Mouse (Mus musculus) MEL (cell line): ENCODE data around the gene Egfr. TPM values are rescaled to one million over a fixed set of nuclear protein-coding genes. Genes with fewer than 3 reads are reported as not detected.

Experiments used
- DNase-seq: peaks from one replicate; pipeline ENCODE4 v3.0.0; 2011; ENCODE audit warnings: low read depth, low spot score
- H3K27ac ChIP-seq: 2 replicates; pipeline ENCODE4 v1.5.1; 2012; ENCODE audit warnings: low read depth, mild to moderate bottlenecking, control low read depth, low read length, moderate library complexity; ENCODE audit not compliant: control insufficient read depth
- H3K27me3 ChIP-seq, 2 experiments: fragments of 150-350 bp in 1 of 2; sonication (generic) in 1 of 2; 2 replicates each; pipeline ENCODE4 v1.6.1; 2012; ENCODE audit warnings: low read length in 2 of 2, mild to moderate bottlenecking in 2 of 2, improper control_type of control experiment in 1 of 2, moderate library complexity in 1 of 2; ENCODE audit not compliant: insufficient read depth in 2 of 2, control insufficient read depth in 1 of 2
- H3K36me3 ChIP-seq, 2 experiments: 2 replicates each; pipeline ENCODE4 v1.6.1; 2012 to 2014; ENCODE audit warnings: low read length in 2 of 2, improper control_type of control experiment in 1 of 2, inconsistent platforms in 1 of 2, mild to moderate bottlenecking in 1 of 2; ENCODE audit not compliant: insufficient read depth in 2 of 2, control insufficient read depth in 1 of 2
- H3K4me1 ChIP-seq, 2 experiments: fragments of 150-350 bp in 1 of 2; sonication (generic) in 1 of 2; 2 replicates each; pipeline ENCODE4 v1.6.1; 2012; ENCODE audit warnings: low read length in 2 of 2, improper control_type of control experiment in 1 of 2, mild to moderate bottlenecking in 1 of 2; ENCODE audit not compliant: insufficient read depth in 2 of 2, control insufficient read depth in 1 of 2
- H3K4me3 ChIP-seq, 2 experiments: fragments of 150-350 bp in 1 of 2; sonication (generic) in 1 of 2; 2 replicates each; pipeline ENCODE4 v1.5.1; 2012; ENCODE audit warnings: low read depth in 2 of 2, low read length in 2 of 2, mild to moderate bottlenecking in 2 of 2, moderate library complexity in 2 of 2, control low read depth in 1 of 2, improper control_type of control experiment in 1 of 2; ENCODE audit not compliant: control insufficient read depth in 1 of 2, insufficient read depth in 1 of 2
- H3K79me2 ChIP-seq: 2 replicates; pipeline ENCODE4 v1.6.1; 2012; ENCODE audit warnings: mild to moderate bottlenecking, low read length, moderate library complexity; ENCODE audit not compliant: control insufficient read depth, poor library complexity, insufficient read depth
- H3K9ac ChIP-seq: 2 replicates; pipeline ENCODE4 v1.6.1; 2012; ENCODE audit warnings: low read depth, mild to moderate bottlenecking, control low read depth, low read length, moderate library complexity; ENCODE audit not compliant: control insufficient read depth, poor library complexity, severe bottlenecking
- H3K9me3 ChIP-seq: fragments of 150-350 bp; sonication (generic); replicated peaks from 2 replicates; pipeline ENCODE4 v1.6.1; 2012; ENCODE audit warnings: mild to moderate bottlenecking, low read length, improper control_type of control experiment, moderate library complexity; ENCODE audit not compliant: insufficient read depth
- BHLHE40 ChIP-seq: IDR thresholded peaks from 2 replicates; pipeline ENCODE4 v1.6.1; 2012; ENCODE audit warnings: low read depth, mild to moderate bottlenecking, inconsistent platforms, low read length, improper control_type of control experiment, borderline replicate concordance
- E2F4 ChIP-seq: IDR thresholded peaks from 2 replicates; pipeline ENCODE4 v1.6.1; 2011; ENCODE audit warnings: low read depth, low read length, improper control_type of control experiment, borderline replicate concordance
- ELF1 ChIP-seq: IDR thresholded peaks from 2 replicates; pipeline ENCODE4 v1.6.1; 2014; ENCODE audit warnings: low read depth, mild to moderate bottlenecking, inconsistent platforms, low read length, improper control_type of control experiment, moderate library complexity
- ETS1 ChIP-seq: IDR thresholded peaks from 2 replicates; pipeline ENCODE4 v1.6.1; 2012; ENCODE audit warnings: low read depth, mild to moderate bottlenecking, inconsistent platforms, low read length, improper control_type of control experiment, moderate library complexity
- KAT2A ChIP-seq: conservative IDR thresholded peaks from 2 replicates; pipeline ENCODE4 v1.6.1; 2012; ENCODE audit warnings: low read depth, low read length, improper control_type of control experiment, inconsistent platforms
- MAFK ChIP-seq: IDR thresholded peaks from 2 replicates; pipeline ENCODE4 v1.6.1; 2011; ENCODE audit warnings: low read depth, mild to moderate bottlenecking, low read length, improper control_type of control experiment, borderline replicate concordance
- MAZ ChIP-seq: IDR thresholded peaks from 2 replicates; pipeline ENCODE4 v1.6.1; 2012; ENCODE audit warnings: low read depth, mild to moderate bottlenecking, inconsistent platforms, low read length, improper control_type of control experiment
- NELFE ChIP-seq: IDR thresholded peaks from 2 replicates; pipeline ENCODE4 v1.6.1; 2011; ENCODE audit warnings: low read depth, low read length, improper control_type of control experiment
- POLR2A ChIP-seq, 2 experiments: IDR thresholded peaks; 2 replicates each; pipeline ENCODE4 v1.6.1; 2011 to 2012; ENCODE audit warnings: low read length in 2 of 2, mild to moderate bottlenecking in 2 of 2, control low read depth in 1 of 2, improper control_type of control experiment in 1 of 2, low read depth in 1 of 2, moderate library complexity in 1 of 2; ENCODE audit not compliant: control insufficient read depth in 1 of 2, insufficient read depth in 1 of 2, poor library complexity in 1 of 2
- POLR2AphosphoS5 ChIP-seq: IDR thresholded peaks from 2 replicates; pipeline ENCODE4 v1.6.1; 2012; ENCODE audit warnings: low read depth, borderline replicate concordance, mild to moderate bottlenecking, inconsistent platforms, low read length, moderate library complexity, mixed read lengths
- SMC3 ChIP-seq: IDR thresholded peaks from 2 replicates; pipeline ENCODE4 v1.6.1; 2011; ENCODE audit warnings: low read depth, low read length, improper control_type of control experiment
- TAL1 ChIP-seq: IDR thresholded peaks from 2 replicates; pipeline ENCODE4 v1.6.1; 2012; ENCODE audit warnings: mild to moderate bottlenecking, inconsistent platforms, low read length, moderate library complexity, mixed read lengths
- TBP ChIP-seq: IDR thresholded peaks from 2 replicates; pipeline ENCODE4 v1.8.0; 2011; ENCODE audit warnings: low read depth, low read length, improper control_type of control experiment
- TCF12 ChIP-seq: IDR thresholded peaks from 2 replicates; pipeline ENCODE4 v1.6.1; 2014; ENCODE audit warnings: low read depth, mild to moderate bottlenecking, inconsistent platforms, low read length, improper control_type of control experiment, moderate library complexity
- UBTF ChIP-seq: IDR thresholded peaks from 2 replicates; pipeline ENCODE4 v1.6.1; 2012; ENCODE audit warnings: low read depth, mild to moderate bottlenecking, inconsistent platforms, low read length, improper control_type of control experiment, moderate library complexity, borderline replicate concordance; ENCODE audit not compliant: insufficient read depth
- USF1 ChIP-seq: IDR thresholded peaks from 2 replicates; pipeline ENCODE4 v1.6.1; 2014; ENCODE audit warnings: low read depth, mild to moderate bottlenecking, inconsistent platforms, low read length, improper control_type of control experiment, moderate library complexity
- USF2 ChIP-seq, 2 experiments: IDR thresholded peaks; 2 replicates each; pipeline ENCODE4 v1.6.1; 2011 to 2012; ENCODE audit warnings: improper control_type of control experiment in 2 of 2, low read length in 2 of 2, borderline replicate concordance in 1 of 2, inconsistent platforms in 1 of 2, low read depth in 1 of 2, mild to moderate bottlenecking in 1 of 2; ENCODE audit not compliant: insufficient read depth in 1 of 2
- ZMIZ1 ChIP-seq: IDR thresholded peaks from 2 replicates; pipeline ENCODE4 v1.6.1; 2012; ENCODE audit warnings: low read depth, mild to moderate bottlenecking, inconsistent platforms, low read length, improper control_type of control experiment, moderate library complexity
- polyA plus RNA-seq, 2 experiments: library from polyadenylated mRNA; stranded (reverse) in 1 of 2; unstranded in 1 of 2; fragments of >175 nt in 1 of 2; fragments of >200 nt in 1 of 2; gene quantifications; 2 replicates each; pipeline versions ENCODE4 v1.2.1 to v1.2.4; 2012; ENCODE audit warnings: low replicate concordance in 2 of 2, low read depth in 1 of 2; ENCODE audit not compliant: insufficient read length in 2 of 2, insufficient read depth in 1 of 2, missing spikeins in 1 of 2
- total RNA-seq: library from RNA; depleted of rRNA; stranded (reverse); fragments of 300-350 nt; gene quantifications from 2 replicates; pipeline ENCODE4 v1.2.3, GENCODE M21; 2012

Egfr gene
- total and polyA plus RNA-seq, 3 experiments: not detected

DNA sequence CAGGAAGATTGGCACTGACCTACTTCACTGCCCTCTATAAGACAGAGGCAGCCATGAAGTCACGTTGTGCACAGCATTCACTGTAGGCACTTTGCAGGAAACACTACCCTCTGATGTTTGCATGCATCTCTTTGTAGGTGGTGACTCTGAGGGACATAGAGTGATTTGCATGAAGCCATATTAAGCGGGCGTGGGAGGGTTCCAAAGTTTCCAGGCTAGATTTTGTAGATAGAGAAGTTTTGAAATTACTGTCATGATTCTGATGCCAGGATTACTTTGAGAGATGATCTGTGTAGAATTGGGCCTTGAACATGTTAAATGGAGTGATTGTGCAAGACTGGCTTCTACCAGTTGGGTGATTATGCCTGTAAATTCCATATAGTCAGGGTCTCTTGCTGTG, 86.8 kb downstream of the Egfr start:
- H3K27ac ChIP-seq: no peak overlapping the region
- H3K27me3 ChIP-seq: no peaks in the 10 kb centered on the region; a peak in 2 of 4 replicates
- no peaks in the 10 kb centered on the region for H3K4me1 ChIP-seq
- H3K4me3 ChIP-seq: no peak overlapping the region
- H3K9me3 ChIP-seq: no peaks in the 10 kb centered on the region
- no peaks in the 10 kb centered on the region for H3K79me2 ChIP-seq
- H3K36me3 ChIP-seq: no peaks in the 10 kb centered on the region
- DNase-seq: no peak
- H3K9ac ChIP-seq: no peak overlapping the region
- TF ChIP-seq POLR2AphosphoS5: no peak
- TF ChIP-seq KAT2A: no peak
- no peak for TF ChIP-seq UBTF
- no peak for TF ChIP-seq USF1
- TF ChIP-seq ETS1: no peak
- no peak for TF ChIP-seq MAZ
- no peak for TF ChIP-seq BHLHE40
- TF ChIP-seq TAL1: no peak
- TF ChIP-seq ZMIZ1: no peak
- no peak for TF ChIP-seq E2F4
- no peak for TF ChIP-seq TCF12
- TF ChIP-seq NELFE: no peak
- TF ChIP-seq MAFK: no peak

DNA sequence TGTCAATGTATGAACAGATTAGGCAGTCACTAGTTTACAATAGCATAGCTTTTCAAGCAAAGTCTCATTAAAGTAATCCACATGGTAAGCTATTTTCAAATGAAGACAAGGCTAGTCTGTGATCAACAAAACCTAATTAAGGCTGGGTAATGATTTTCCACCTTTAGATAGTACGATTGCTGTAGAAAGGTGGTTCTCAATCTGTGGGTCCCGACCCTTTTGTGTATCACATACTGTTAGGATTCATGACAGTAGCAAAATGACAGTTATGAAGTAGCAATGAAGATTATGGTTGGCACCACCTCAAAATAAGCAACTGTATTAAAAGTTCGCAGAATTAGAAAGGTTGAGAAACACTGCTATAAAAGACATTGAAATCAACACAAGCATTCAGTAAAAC, 90.9 kb downstream of the Egfr start:
- no peaks in the 10 kb centered on the region for H3K36me3 ChIP-seq
- no peaks in the 10 kb centered on the region for H3K79me2 ChIP-seq
- H3K9me3 ChIP-seq: no peaks in the 10 kb centered on the region
- no peaks in the 10 kb centered on the region; a peak in 2 of 4 replicates for H3K27me3 ChIP-seq
- H3K4me3 ChIP-seq: no peak overlapping the region
- H3K9ac ChIP-seq: no peak overlapping the region
- H3K27ac ChIP-seq: no peak overlapping the region
- H3K4me1 ChIP-seq: no peaks in the 10 kb centered on the region
- TF ChIP-seq MAFK: no peak
- no peak for TF ChIP-seq SMC3
- TF ChIP-seq ELF1: no peak
- no peak for TF ChIP-seq USF2 (IDR thresholded peaks at IDR 0.05; ENCODE audit: borderline replicate concordance in 1 of 2, insufficient read depth in 1 of 2, low read depth in 1 of 2, low read length in 2 of 2)
- no peak for TF ChIP-seq POLR2A (IDR thresholded peaks at IDR 0.05; ENCODE audit: control insufficient read depth in 1 of 2, insufficient read depth in 1 of 2, low read depth in 1 of 2, low read length in 2 of 2, poor library complexity in 1 of 2)
- no peak for TF ChIP-seq TBP
- no peak for DNase-seq
